Mouse (Mus musculus) olfactory bulb, adult 2 months (tissue): ENCODE data around the gene Uso1.

ENCODE experiments used
- CTCF ChIP-seq: fragments of 200-500 bp; IDR thresholded peaks from 2 replicates; pipeline ENCODE4 v1.5.1; 2012; ENCODE audit warnings: low read depth, mild to moderate bottlenecking, low read length, moderate library complexity; ENCODE audit not compliant: insufficient read depth
- POLR2A ChIP-seq: fragments of 200-500 bp; IDR thresholded peaks from 2 replicates; pipeline ENCODE4 v1.6.1; 2012; ENCODE audit warnings: mild to moderate bottlenecking, low read depth, low read length, moderate library complexity; ENCODE audit not compliant: insufficient read depth

DNA sequence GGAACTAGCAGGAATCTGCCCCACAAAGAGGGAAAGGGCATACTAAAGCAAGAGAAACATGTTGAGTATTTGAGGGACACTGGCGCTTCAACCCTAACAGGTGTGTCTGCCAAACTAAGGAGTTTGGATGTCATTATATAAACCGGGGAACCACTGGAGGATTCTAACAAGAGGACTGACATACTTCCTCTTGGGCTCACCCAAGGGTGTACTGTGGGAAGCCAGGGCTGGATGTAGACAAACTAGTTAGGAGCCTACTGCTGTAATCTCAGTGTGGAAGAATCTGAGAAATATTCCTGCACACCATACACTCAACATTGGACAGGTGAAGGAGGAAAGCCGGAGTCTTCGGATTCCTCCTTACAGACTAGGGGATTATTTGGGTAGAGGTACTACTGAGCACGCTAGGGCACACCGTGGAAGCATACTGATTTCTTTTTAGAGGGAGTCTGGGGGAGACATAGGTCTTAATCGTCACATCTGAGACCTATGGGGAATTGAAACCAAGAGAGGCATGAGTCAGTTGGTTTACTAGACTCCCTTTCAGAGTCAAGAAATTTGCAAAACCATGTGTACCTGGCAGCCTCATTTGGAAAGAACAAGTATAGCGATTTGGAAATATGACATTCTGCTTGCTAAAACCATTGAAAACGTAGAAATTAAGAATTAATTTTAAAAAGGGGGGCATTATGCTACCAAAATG, 1.1 kb upstream of the Uso1 start:
- no peak for TF ChIP-seq CTCF
- TF ChIP-seq POLR2A, result no peak
